Mouse (Mus musculus) forebrain, embryonic 15.5 days (tissue): ENCODE measurements at regions not wholly inside any gene's neighbourhood (a gene's known extent, or its start where the extent isn't known, plus 50 kb on each side); places are given as distances from the start of the nearest gene placed in this dataset.

ENCODE experiments used
- ATAC-seq: fragments of 200-750 bp; cut with Nextera tagmentation; replicated peaks from 2 replicates; pipeline ENCODE4 v1.8.0; 2017; ENCODE audit warnings: mild to moderate bottlenecking, moderate TSS enrichment, moderate library complexity
- H3K27ac ChIP-seq: fragments of 300-500 bp; sonication (generic); replicated peaks from 2 replicates; pipeline ENCODE4 v1.5.1; 2015; ENCODE audit warnings: mild to moderate bottlenecking, inconsistent platforms
- H3K27me3 ChIP-seq: fragments of 300-500 bp; sonication (generic); 2 replicates; pipeline ENCODE4 v1.6.1; 2015; ENCODE audit warnings: inconsistent platforms
- H3K36me3 ChIP-seq: fragments of 300-500 bp; sonication (generic); 2 replicates; pipeline ENCODE4 v1.6.1; 2015; ENCODE audit warnings: mild to moderate bottlenecking, inconsistent platforms
- H3K4me1 ChIP-seq: fragments of 300-500 bp; sonication (generic); 2 replicates; pipeline ENCODE4 v1.6.1; 2015; ENCODE audit warnings: inconsistent platforms
- H3K4me2 ChIP-seq: fragments of 300-500 bp; sonication (generic); replicated peaks from 2 replicates; pipeline ENCODE4 v1.6.1; 2015; ENCODE audit warnings: mild to moderate bottlenecking, inconsistent platforms
- H3K4me3 ChIP-seq: fragments of 300-500 bp; sonication (generic); 2 replicates; pipeline ENCODE4 v1.5.1; 2015; ENCODE audit warnings: mild to moderate bottlenecking, inconsistent platforms
- H3K9ac ChIP-seq: fragments of 300-500 bp; sonication (generic); replicated peaks from 2 replicates; pipeline ENCODE4 v1.6.1; 2015; ENCODE audit warnings: mild to moderate bottlenecking, inconsistent platforms
- H3K9me3 ChIP-seq: fragments of 300-500 bp; sonication (generic); 2 replicates; pipeline ENCODE4 v1.6.1; 2016; ENCODE audit warnings: inconsistent platforms
- WGBS: fragments of 180-500 bp; shearing (Covaris S2); methylation state at CpG from one replicate; pipeline ENCODE4 v1.1.7; 2015; ENCODE audit warnings: mixed read lengths; 5-methylcytosine and 5-hydroxymethylcytosine counted together

- 83% methylated on average over 10 of the region's 10 CpGs for WGBS
- ATAC-seq: no peak
- H3K4me2 ChIP-seq: no peak overlapping the region
- H3K9ac ChIP-seq: no peak overlapping the region
- H3K27me3 ChIP-seq: no peaks in the 10 kb centered on the region
- no peaks in the 10 kb centered on the region for H3K9me3 ChIP-seq
- H3K4me1 ChIP-seq: no peaks in the 10 kb centered on the region
- H3K27ac ChIP-seq: no peak overlapping the region
- no peak overlapping the region for H3K4me3 ChIP-seq
- no peaks in the 10 kb centered on the region for H3K36me3 ChIP-seq
Observed at GRCm38 (mm10) chr17:45784905-45785304, 51.3 kb upstream of the 1600014C23Rik start.

- whole genome bisulfite sequencing: 93% methylated on average over 5 of the region's 5 CpGs
- H3K4me2 ChIP-seq: no peak overlapping the region
- H3K36me3 ChIP-seq: no peaks in the 10 kb centered on the region
- no peak overlapping the region for H3K4me3 ChIP-seq
- no peaks in the 10 kb centered on the region for H3K9me3 ChIP-seq
- no peaks in the 10 kb centered on the region for H3K27me3 ChIP-seq
- H3K27ac ChIP-seq: no peak overlapping the region
- H3K9ac ChIP-seq: no peak overlapping the region
- no peaks in the 10 kb centered on the region for H3K4me1 ChIP-seq
- ATAC-seq: no peak
Observed at GRCm38 (mm10) chr17:45784496-45784895, 50.9 kb upstream of the 1600014C23Rik start.
